Mouse (Mus musculus) olfactory bulb, adult 2 months (tissue): Measurements from ENCODE around the gene 4921509C19Rik. TPM values are rescaled to one million over a fixed set of nuclear protein-coding genes. Genes with fewer than 3 reads are reported as not detected.
"Not testable (repeated sequence)": the region's sequence is repeated elsewhere in the genome, so short reads cannot be mapped to it uniquely, and the experiment has no call there.

Source experiments
- H3K27ac ChIP-seq: fragments of 200-500 bp; 2 replicates; pipeline ENCODE4 v1.5.1; 2012; ENCODE audit warnings: low read depth, low read length; ENCODE audit not compliant: insufficient read depth
- H3K4me1 ChIP-seq: fragments of 200-500 bp; 2 replicates; pipeline ENCODE4 v1.6.1; 2012; ENCODE audit warnings: low read length; ENCODE audit not compliant: control insufficient read depth, insufficient read depth
- H3K4me3 ChIP-seq: fragments of 200-500 bp; 2 replicates; pipeline ENCODE4 v1.5.1; 2012; ENCODE audit warnings: mild to moderate bottlenecking, low read depth, low read length, moderate library complexity; ENCODE audit not compliant: insufficient read depth
- CTCF ChIP-seq: fragments of 200-500 bp; IDR thresholded peaks from 2 replicates; pipeline ENCODE4 v1.5.1; 2012; ENCODE audit warnings: low read depth, mild to moderate bottlenecking, low read length, moderate library complexity; ENCODE audit not compliant: insufficient read depth
- POLR2A ChIP-seq: fragments of 200-500 bp; IDR thresholded peaks from 2 replicates; pipeline ENCODE4 v1.6.1; 2012; ENCODE audit warnings: mild to moderate bottlenecking, low read depth, low read length, moderate library complexity; ENCODE audit not compliant: insufficient read depth
- WGBS: fragments of 180-500 bp; shearing (Covaris S2); methylation state at CpG from one replicate; pipeline ENCODE4 v1.1.7; 2018; 5-methylcytosine and 5-hydroxymethylcytosine counted together
- polyA plus RNA-seq: library from polyadenylated mRNA; stranded (reverse); fragments of >200 nt; gene quantifications from 2 replicates; pipeline ENCODE4 v1.2.4, GENCODE M21; 2012; ENCODE audit warnings: low replicate concordance; ENCODE audit not compliant: missing spikeins, insufficient read depth, insufficient read length

Gene 4921509C19Rik
- polyA plus RNA-seq = not detected in 2 replicates

GRCm38 (mm10) chr2:151476053-151476452 is at the start of gene 4921509C19Rik:
4921509C19Rik (minus strand) TSS chr2:151476153.
- not testable (repeated sequence) for H3K4me3 ChIP-seq, H3K4me1 ChIP-seq, H3K27ac ChIP-seq
- 85% methylated on average over 5 of the region's 5 CpGs for WGBS

GRCm38 (mm10) chr2:151525520-151525919 is 49.6 kb upstream of the 4921509C19Rik start:
- TF ChIP-seq CTCF (no peak), POLR2A (no peak)
- H3K4me1 ChIP-seq = peaks cover 6% of the 10 kb centered on the region; the same call in 1 of the 2 replicates
- H3K4me3 ChIP-seq = no peak overlapping the region
- WGBS = 61% methylated on average over 2 of the region's 2 CpGs
- peak overlapping the region; percentile 61 for H3K27ac ChIP-seq

GRCm38 (mm10) chr2:151524324-151525041 is 48.5 kb upstream of the 4921509C19Rik start:
- peaks cover 4% of the 10 kb centered on the region; the same call in 1 of the 2 replicates for H3K4me1 ChIP-seq
- 66% methylated on average over 4 of the region's 4 CpGs for WGBS
- no peak overlapping the region for H3K4me3 ChIP-seq
- H3K27ac ChIP-seq = no peak overlapping the region
- no peak for TF ChIP-seq POLR2A
- no peak for TF ChIP-seq CTCF

GRCm38 (mm10) chr2:151519000-151519399 is 43.0 kb upstream of the 4921509C19Rik start:
- WGBS = 84% methylated on average over 2 of the region's 2 CpGs
- Histone ChIP-seq H3K4me3 (no peak overlapping the region), H3K27ac (no peak overlapping the region), H3K4me1 (no peaks in the 10 kb centered on the region)
- TF ChIP-seq CTCF (no peak), POLR2A (no peak)

GRCm38 (mm10) chr2:151513525-151514285 is 37.8 kb upstream of the 4921509C19Rik start:
- no peak overlapping the region for H3K27ac ChIP-seq
- 81% methylated on average over 3 of the region's 3 CpGs for WGBS

GRCm38 (mm10) chr2:151512199-151512598 is 36.2 kb upstream of the 4921509C19Rik start:
- Histone ChIP-seq H3K4me3 (no peak overlapping the region), H3K27ac (no peak overlapping the region), H3K4me1 (no peaks in the 10 kb centered on the region)
- TF ChIP-seq POLR2A (no peak), CTCF (no peak)

More at GRCm38 (mm10) chr2:151513525-151514285, 37.8 kb upstream of the 4921509C19Rik start:
- no peak for TF ChIP-seq CTCF
- TF ChIP-seq POLR2A = no peak
- no peaks in the 10 kb centered on the region for H3K4me1 ChIP-seq
- H3K4me3 ChIP-seq = no peak overlapping the region

- no peaks in the 10 kb centered on the region for H3K4me1 ChIP-seq
- 77% methylated on average over 4 of the region's 4 CpGs for WGBS
- no peak overlapping the region for H3K4me3 ChIP-seq
- no peak overlapping the region for H3K27ac ChIP-seq
- no peak for TF ChIP-seq POLR2A
- no peak for TF ChIP-seq CTCF
These were observed 28.3 kb upstream of the 4921509C19Rik start for GRCm38 (mm10) chr2:151504226-151504625.

GRCm38 (mm10) chr2:151500442-151501007 is 24.6 kb upstream of the 4921509C19Rik start:
- no peak overlapping the region for H3K4me3 ChIP-seq
- no peak overlapping the region for H3K27ac ChIP-seq
- 89% methylated on average over 6 of the region's 6 CpGs for WGBS
- no peaks in the 10 kb centered on the region for H3K4me1 ChIP-seq
- no peak for TF ChIP-seq CTCF
- no peak for TF ChIP-seq POLR2A

GRCm38 (mm10) chr2:151498358-151498757 is 22.4 kb upstream of the 4921509C19Rik start:
- H3K27ac ChIP-seq = no peak overlapping the region
- TF ChIP-seq CTCF (no peak), POLR2A (no peak)
- H3K4me1 ChIP-seq = no peaks in the 10 kb centered on the region
- no peak overlapping the region for H3K4me3 ChIP-seq
- WGBS = 30% methylated on average over 3 of the region's 3 CpGs
